Mouse (Mus musculus): Measurements from ENCODE around the gene Mbnl3. TPM values are rescaled to one million over a fixed set of nuclear protein-coding genes. Genes with fewer than 3 reads are reported as not detected.

Gene Mbnl3
- polyA plus RNA-seq, 2 experiments: 2.4 to 6.7 TPM

- no peaks in the 10 kb centered on the region for H3K9me3 ChIP-seq (ENCODE audit: control insufficient read depth, low read length)
- H3K36me3 ChIP-seq (replicated peaks; ENCODE audit: control insufficient read depth, insufficient read depth, low read depth): no peaks in the 10 kb centered on the region
- no peak overlapping the region for H3K4me2 ChIP-seq (ENCODE audit: low read depth)
- no peak overlapping the region for H3K27ac ChIP-seq
- no peak overlapping the region for H3K9ac ChIP-seq (replicated peaks)
- WGBS (ENCODE audit: insufficient replicate concordance): 67% methylated on average over 5 of the region's 5 CpGs
- TF ChIP-seq EP300 (IDR thresholded peaks at IDR 0.05; ENCODE audit: low read depth) (no peak), CTCF (IDR thresholded peaks at IDR 0.05; ENCODE audit: low read depth) (no peak)
- no peak for DNase-seq (ENCODE audit: low read depth in 3 of 3, low spot score in 3 of 3)
- H3K4me1 ChIP-seq (replicated peaks; ENCODE audit: control insufficient read depth in 2 of 2, insufficient read depth in 2 of 2, low read length in 1 of 2): peaks cover 0 to 2% of the 10 kb centered on the region in 2 experiments; a peak in 2 of 4 replicates
- no peak overlapping the region for H3K4me3 ChIP-seq (ENCODE audit: insufficient read depth in 1 of 2, low read depth in 2 of 2, low read length in 2 of 2)
- H3K27me3 ChIP-seq (ENCODE audit: control insufficient read depth, insufficient read depth, low read length): no peaks in the 10 kb centered on the region
- ATAC-seq (ENCODE audit: insufficient read depth): no peak
These were observed 41.6 kb downstream of the Mbnl3 start for GRCm38 (mm10) chrX:51164766-51165165.

- H3K27me3 ChIP-seq (ENCODE audit: control insufficient read depth, insufficient read depth, low read length): no peaks in the 10 kb centered on the region
- H3K4me1 ChIP-seq (replicated peaks; ENCODE audit: control insufficient read depth in 2 of 2, insufficient read depth in 2 of 2, low read length in 1 of 2): no peaks in the 10 kb centered on the region
- H3K27ac ChIP-seq: no peak overlapping the region
- TF ChIP-seq EP300 (IDR thresholded peaks at IDR 0.05; ENCODE audit: low read depth) (no peak), CTCF (IDR thresholded peaks at IDR 0.05; ENCODE audit: low read depth) (no peak)
- WGBS (ENCODE audit: insufficient replicate concordance): 64% methylated on average over 4 of the region's 4 CpGs
- no peak overlapping the region for H3K9ac ChIP-seq (replicated peaks)
- no peak overlapping the region for H3K4me3 ChIP-seq (ENCODE audit: insufficient read depth in 1 of 2, low read depth in 2 of 2, low read length in 2 of 2)
- no peaks in the 10 kb centered on the region for H3K36me3 ChIP-seq (replicated peaks; ENCODE audit: control insufficient read depth, insufficient read depth, low read depth)
- ATAC-seq (ENCODE audit: insufficient read depth): no peak
- H3K9me3 ChIP-seq (ENCODE audit: control insufficient read depth, low read length): no peaks in the 10 kb centered on the region
- H3K4me2 ChIP-seq (ENCODE audit: low read depth): no peak overlapping the region
- no peak for DNase-seq (ENCODE audit: low read depth in 3 of 3, low spot score in 3 of 3)
These were observed 57.9 kb downstream of the Mbnl3 start for GRCm38 (mm10) chrX:51148436-51148835.

DNA sequence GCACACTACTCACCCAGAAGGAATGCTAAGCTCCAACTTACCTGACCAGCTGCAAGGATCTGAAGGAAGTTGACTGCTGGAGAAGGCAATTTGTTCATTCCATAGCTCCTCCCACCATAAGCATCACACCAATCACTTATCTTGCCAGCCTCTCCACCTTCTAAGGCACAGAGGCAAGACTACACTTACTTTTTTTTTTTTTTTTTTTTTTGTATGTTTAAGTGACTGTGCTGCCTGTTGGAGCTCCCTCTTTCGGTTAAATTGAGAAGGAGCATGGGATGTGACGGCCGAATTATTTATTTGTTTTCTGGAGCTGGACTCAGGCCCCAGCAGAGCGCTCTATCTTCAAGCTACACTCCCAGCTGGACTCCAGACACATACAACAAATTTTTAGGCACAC lies 60.0 kb downstream of the Mbnl3 start:
- Histone ChIP-seq H3K27me3 (ENCODE audit: control insufficient read depth, insufficient read depth, low read length) (no peaks in the 10 kb centered on the region), H3K36me3 (replicated peaks; ENCODE audit: control insufficient read depth, insufficient read depth, low read depth) (no peaks in the 10 kb centered on the region), H3K4me3 (ENCODE audit: insufficient read depth in 1 of 2, low read depth in 2 of 2, low read length in 2 of 2) (no peak overlapping the region), H3K4me2 (ENCODE audit: low read depth) (no peak overlapping the region), H3K9me3 (ENCODE audit: control insufficient read depth, low read length) (no peaks in the 10 kb centered on the region), H3K4me1 (replicated peaks; ENCODE audit: control insufficient read depth in 2 of 2, insufficient read depth in 2 of 2, low read length in 1 of 2) (peaks cover 0 to 2% of the 10 kb centered on the region in 2 experiments; a peak in 1 of 4 replicates), H3K27ac (no peak overlapping the region), H3K9ac (replicated peaks) (no peak overlapping the region)
- peak; percentile 43 for TF ChIP-seq CTCF (IDR thresholded peaks at IDR 0.05; ENCODE audit: low read depth)
- no peak for TF ChIP-seq EP300 (IDR thresholded peaks at IDR 0.05; ENCODE audit: low read depth)
- WGBS (ENCODE audit: insufficient replicate concordance): 40% methylated on average over 4 of the region's 4 CpGs
- DNase-seq (ENCODE audit: low read depth in 3 of 3, low spot score in 3 of 3) (peak in 2 of 3 experiments; percentile 4 to 20), ATAC-seq (ENCODE audit: insufficient read depth) (no peak)

GRCm38 (mm10) chrX:51140055-51140454 lies 66.3 kb downstream of the Mbnl3 start:
- no peak overlapping the region for H3K4me2 ChIP-seq (ENCODE audit: low read depth)
- no peak overlapping the region for H3K9ac ChIP-seq (replicated peaks)
- no peaks in the 10 kb centered on the region for H3K9me3 ChIP-seq (ENCODE audit: control insufficient read depth, low read length)
- H3K4me3 ChIP-seq (ENCODE audit: insufficient read depth in 1 of 2, low read depth in 2 of 2, low read length in 2 of 2): no peak overlapping the region
- ATAC-seq (ENCODE audit: insufficient read depth): no peak
- no peaks in the 10 kb centered on the region for H3K27me3 ChIP-seq (ENCODE audit: control insufficient read depth, insufficient read depth, low read length)
- H3K4me1 ChIP-seq (replicated peaks; ENCODE audit: control insufficient read depth in 2 of 2, insufficient read depth in 2 of 2, low read length in 1 of 2): peaks cover 0 to 2% of the 10 kb centered on the region in 2 experiments; a peak in 1 of 4 replicates
- 36% methylated on average over 3 of the region's 3 CpGs for WGBS (ENCODE audit: insufficient replicate concordance)
- H3K36me3 ChIP-seq (replicated peaks; ENCODE audit: control insufficient read depth, insufficient read depth, low read depth): no peaks in the 10 kb centered on the region
- no peak overlapping the region for H3K27ac ChIP-seq
- no peak for TF ChIP-seq EP300 (IDR thresholded peaks at IDR 0.05; ENCODE audit: low read depth)
- no peak for TF ChIP-seq CTCF (IDR thresholded peaks at IDR 0.05; ENCODE audit: low read depth)
- no peak for DNase-seq (ENCODE audit: low read depth in 3 of 3, low spot score in 3 of 3)

DNA sequence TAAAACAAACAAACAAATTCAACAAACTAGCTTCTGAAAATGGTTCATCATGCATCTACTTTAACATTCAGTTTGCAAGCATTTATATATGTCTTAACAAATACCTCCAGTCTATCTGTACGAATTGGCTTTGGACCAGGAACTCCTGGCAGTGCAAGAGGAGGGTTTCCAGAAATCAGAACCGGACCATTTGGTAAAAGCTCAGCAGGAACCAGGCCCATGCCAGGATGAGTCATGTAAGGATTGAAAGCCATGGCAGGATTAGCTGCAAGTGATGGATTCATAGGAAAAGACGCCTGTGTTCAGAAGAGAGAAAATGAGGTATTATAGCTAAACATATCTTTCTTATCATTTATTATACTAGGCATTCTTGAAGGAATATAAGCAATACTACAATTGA lies 75.0 kb downstream of the Mbnl3 start:
- ATAC-seq (ENCODE audit: insufficient read depth) (no peak), DNase-seq (ENCODE audit: low read depth in 3 of 3, low spot score in 3 of 3) (no peak)
- H3K27me3 ChIP-seq (ENCODE audit: control insufficient read depth, insufficient read depth, low read length): no peaks in the 10 kb centered on the region
- H3K9me3 ChIP-seq (ENCODE audit: control insufficient read depth, low read length): no peaks in the 10 kb centered on the region
- H3K9ac ChIP-seq (replicated peaks): no peak overlapping the region
- WGBS (ENCODE audit: insufficient replicate concordance): 67% methylated on average over 3 of the region's 3 CpGs
- no peaks in the 10 kb centered on the region for H3K36me3 ChIP-seq (replicated peaks; ENCODE audit: control insufficient read depth, insufficient read depth, low read depth)
- no peak overlapping the region for H3K4me2 ChIP-seq (ENCODE audit: low read depth)
- TF ChIP-seq CTCF (IDR thresholded peaks at IDR 0.05; ENCODE audit: low read depth) (no peak), EP300 (IDR thresholded peaks at IDR 0.05; ENCODE audit: low read depth) (no peak)
- no peaks in the 10 kb centered on the region for H3K4me1 ChIP-seq (replicated peaks; ENCODE audit: control insufficient read depth in 2 of 2, insufficient read depth in 2 of 2, low read length in 1 of 2)
- H3K27ac ChIP-seq: no peak overlapping the region
- H3K4me3 ChIP-seq (ENCODE audit: insufficient read depth in 1 of 2, low read depth in 2 of 2, low read length in 2 of 2): no peak overlapping the region

Data from liver, embryonic 14.5 days (tissue).